Mouse (Mus musculus): ENCODE measurements around the gene Abi3bp. TPM values are rescaled to one million over a fixed set of nuclear protein-coding genes. Genes with fewer than 3 reads are reported as not detected.

Gene Abi3bp
- polyA plus RNA-seq, 1 experiment from 2014 or later, result 6.0 TPM

- Histone ChIP-seq H3K9ac (ENCODE audit: low read length) (no peak overlapping the region), H3K27me3 (ENCODE audit: control insufficient read depth, insufficient read depth, low read length) (no peaks in the 10 kb centered on the region), H3K9me3 (replicated peaks; ENCODE audit: control insufficient read depth, low read length) (no peaks in the 10 kb centered on the region), H3K4me2 (ENCODE audit: low read depth, low read length) (no peak overlapping the region), H3K4me1 (ENCODE audit: control insufficient read depth, insufficient read depth, low read length) (peaks cover 4% of the 10 kb centered on the region), H3K27ac (ENCODE audit: low read length) (no peak overlapping the region), H3K4me3 (ENCODE audit: low read length) (no peak overlapping the region), H3K36me3 (ENCODE audit: control insufficient read depth, insufficient read depth) (no peaks in the 10 kb centered on the region)
- ATAC-seq (replicated peaks; ENCODE audit: extremely low read depth, insufficient read depth, low FRiP score), result no peak
- WGBS, result 54% methylated on average over 4 of the region's 4 CpGs
These were observed 244.7 kb downstream of the Abi3bp start for GRCm38 (mm10) chr16:56722357-56722756.

- ATAC-seq (replicated peaks; ENCODE audit: extremely low read depth, insufficient read depth, low FRiP score), result no peak
- 68% methylated on average over 10 of the region's 10 CpGs for WGBS
- Histone ChIP-seq H3K9ac (ENCODE audit: low read length) (no peak overlapping the region), H3K4me1 (ENCODE audit: control insufficient read depth, insufficient read depth, low read length) (no peaks in the 10 kb centered on the region), H3K4me3 (ENCODE audit: low read length) (no peak overlapping the region), H3K27ac (ENCODE audit: low read length) (no peak overlapping the region), H3K4me2 (ENCODE audit: low read depth, low read length) (no peak overlapping the region), H3K27me3 (ENCODE audit: control insufficient read depth, insufficient read depth, low read length) (no peaks in the 10 kb centered on the region), H3K36me3 (ENCODE audit: control insufficient read depth, insufficient read depth) (no peaks in the 10 kb centered on the region), H3K9me3 (replicated peaks; ENCODE audit: control insufficient read depth, low read length) (no peaks in the 10 kb centered on the region)
These were observed 247.2 kb downstream of the Abi3bp start for GRCm38 (mm10) chr16:56724927-56725326.

GRCm38 (mm10) chr16:56729060-56729459 lies 251.4 kb downstream of the Abi3bp start:
- no peaks in the 10 kb centered on the region for H3K27me3 ChIP-seq (ENCODE audit: control insufficient read depth, insufficient read depth, low read length)
- no peaks in the 10 kb centered on the region for H3K9me3 ChIP-seq (replicated peaks; ENCODE audit: control insufficient read depth, low read length)
- 42% methylated on average over 1 of the region's 1 CpGs for WGBS
- no peak for ATAC-seq (replicated peaks; ENCODE audit: extremely low read depth, insufficient read depth, low FRiP score)
- H3K9ac ChIP-seq (ENCODE audit: low read length), result no peak overlapping the region
- no peak overlapping the region for H3K27ac ChIP-seq (ENCODE audit: low read length)
- no peak overlapping the region for H3K4me3 ChIP-seq (ENCODE audit: low read length)
- H3K4me1 ChIP-seq (ENCODE audit: control insufficient read depth, insufficient read depth, low read length), result no peaks in the 10 kb centered on the region
- H3K4me2 ChIP-seq (ENCODE audit: low read depth, low read length), result no peak overlapping the region
- H3K36me3 ChIP-seq (ENCODE audit: control insufficient read depth, insufficient read depth), result no peaks in the 10 kb centered on the region

Other genes starting within 250 kb of the Abi3bp start
- gene Tfg, start 239.6 kb downstream of the Abi3bp start, polyA plus RNA-seq (2015; fragmentation: Nextera tagmentation; extraction: Ambion mirVana), result 120 and 123 TPM in 2 replicates